Mouse (Mus musculus): Measurements from ENCODE around the gene Tmem132b. TPM values are rescaled to one million over a fixed set of nuclear protein-coding genes. Genes with fewer than 3 reads are reported as not detected.

Gene Tmem132b
- total and polyA plus RNA-seq, 3 experiments, result not detected

DNA sequence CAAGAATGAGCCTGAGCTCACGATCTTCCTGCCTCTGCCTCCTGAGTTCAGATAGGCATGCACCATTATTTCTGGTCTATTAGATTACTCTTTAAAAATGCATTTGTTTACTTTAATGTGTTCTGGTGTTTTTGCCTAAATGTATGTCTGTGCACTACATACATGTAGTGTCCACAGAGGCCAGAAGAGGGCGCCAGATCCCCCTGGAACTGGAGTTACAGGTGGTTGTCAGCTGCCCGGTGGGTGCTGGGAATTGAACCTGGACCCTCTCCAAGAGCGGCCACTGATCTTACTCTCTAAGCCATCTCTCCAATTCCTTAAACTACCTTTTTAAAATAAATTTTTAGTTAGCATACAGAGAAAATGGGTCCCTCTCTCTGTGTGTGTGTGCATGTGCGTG is 195.9 kb downstream of the Tmem132b start:
- DNase-seq (ENCODE audit: extremely low read depth), result no peak
- Histone ChIP-seq H3K27me3 (replicated peaks) (no peaks in the 10 kb centered on the region), H3K36me3 (replicated peaks in 1 of 2; ENCODE audit: control insufficient read depth in 1 of 2, insufficient read depth in 1 of 2, low read length in 1 of 2) (no peaks in the 10 kb centered on the region), H3K27ac (ENCODE audit: insufficient read depth, low read depth) (no peak overlapping the region), H3K4me2 (ENCODE audit: insufficient read depth, low read depth, poor library complexity, severe bottlenecking) (no peak overlapping the region), H3K79me2 (replicated peaks; ENCODE audit: control insufficient read depth, extremely low read depth, insufficient read depth, poor library complexity, severe bottlenecking) (no peaks in the 10 kb centered on the region), H3K4me3 (replicated peaks in 1 of 3; ENCODE audit: low read depth in 2 of 3, low read length in 2 of 3, poor library complexity in 1 of 3) (no peak overlapping the region), H3K9me3 (replicated peaks; ENCODE audit: low read length) (peaks cover 71% of the 10 kb centered on the region), H3K9ac (ENCODE audit: insufficient read depth, low read depth) (no peak overlapping the region), H3K4me1 (ENCODE audit: control insufficient read depth in 1 of 2, insufficient read depth in 2 of 2) (no peaks in the 10 kb centered on the region)
- no peak for TF ChIP-seq CTCF (conservative IDR thresholded peaks at IDR 0.05 in 1 of 2, IDR thresholded peaks at IDR 0.05 in 1 of 2; ENCODE audit: low read depth in 2 of 2, low read length in 2 of 2)
- no peak for TF ChIP-seq POLR2AphosphoS2 (IDR thresholded peaks at IDR 0.05; ENCODE audit: low read depth, low read length)
- no peak for TF ChIP-seq TBP (conservative IDR thresholded peaks at IDR 0.05; ENCODE audit: low read depth, low read length)
- TF ChIP-seq MEF2A (IDR thresholded peaks at IDR 0.05; ENCODE audit: borderline replicate concordance, low read depth, low read length), result no peak
- TF ChIP-seq MAFK (IDR thresholded peaks at IDR 0.05; ENCODE audit: insufficient replicate concordance, low read length), result no peak
- TF ChIP-seq ZNF384 (IDR thresholded peaks at IDR 0.05; ENCODE audit: low read depth, low read length), result no peak
- TF ChIP-seq ZC3H11A (IDR thresholded peaks at IDR 0.05; ENCODE audit: low read depth, low read length), result no peak
- TF ChIP-seq BHLHE40 (IDR thresholded peaks at IDR 0.05; ENCODE audit: low read depth, low read length), result no peak
- TF ChIP-seq RAD21 (IDR thresholded peaks at IDR 0.05; ENCODE audit: low read depth, low read length), result no peak
- no peak for TF ChIP-seq EP300 (IDR thresholded peaks at IDR 0.05; ENCODE audit: low read length)
- no peak for TF ChIP-seq POLR2A (IDR thresholded peaks at IDR 0.05; ENCODE audit: low read depth, low read length)
- TF ChIP-seq ELF1 (IDR thresholded peaks at IDR 0.05; ENCODE audit: low read depth, low read length), result no peak
- TF ChIP-seq JUN (IDR thresholded peaks at IDR 0.05; ENCODE audit: insufficient read depth, low read depth, low read length), result no peak
- no peak for TF ChIP-seq ETS1 (conservative IDR thresholded peaks at IDR 0.05; ENCODE audit: low read depth, low read length)
- no peak for TF ChIP-seq SMC3 (IDR thresholded peaks at IDR 0.05; ENCODE audit: low read depth, low read length)
- TF ChIP-seq HCFC1 (IDR thresholded peaks at IDR 0.05; ENCODE audit: low read depth, low read length), result no peak
- no peak for TF ChIP-seq NRF1 (IDR thresholded peaks at IDR 0.05; ENCODE audit: low read depth, low read length)
- no peak for TF ChIP-seq KAT2A (IDR thresholded peaks at IDR 0.05; ENCODE audit: insufficient replicate concordance, low read length)
- TF ChIP-seq CHD2 (IDR thresholded peaks at IDR 0.05; ENCODE audit: low read length), result no peak
- in situ Hi-C loops (cut with MboI; ENCODE audit: low pct_ligation_motif_present, low pct_unique_long_range_greater_than_20kb, low sequenced_read_pairs) (no loop called here), dilution Hi-C loops (cut with MboI; ENCODE audit: extremely low pct_ligation_motif_present, extremely low pct_unique_long_range_greater_than_20kb, low sequenced_read_pairs) (no loop called here)

DNA sequence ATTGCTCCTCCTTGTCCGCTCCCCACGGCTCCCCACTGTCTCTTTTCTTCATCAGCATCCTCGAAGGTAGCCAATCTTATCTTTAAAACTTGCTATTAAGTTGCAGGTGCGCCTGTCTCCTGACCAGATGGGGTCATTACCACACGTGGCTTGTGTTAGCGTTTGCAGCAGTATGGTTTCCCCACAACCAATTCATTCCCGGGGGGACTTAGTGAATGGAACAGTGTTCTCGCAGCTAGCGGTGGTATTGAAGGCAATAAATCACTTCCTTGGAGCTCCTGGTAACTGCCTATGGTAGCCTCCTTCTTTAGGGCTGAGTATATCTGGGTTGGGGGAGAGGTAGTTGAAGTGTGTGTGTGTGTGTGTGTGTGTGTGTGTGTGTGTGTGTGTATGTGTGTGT is 196.4 kb downstream of the Tmem132b start:
- H3K4me2 ChIP-seq (ENCODE audit: insufficient read depth, low read depth, poor library complexity, severe bottlenecking), result no peak overlapping the region
- in situ Hi-C loops (cut with MboI; ENCODE audit: low pct_ligation_motif_present, low pct_unique_long_range_greater_than_20kb, low sequenced_read_pairs) (no loop called here), dilution Hi-C loops (cut with MboI; ENCODE audit: extremely low pct_ligation_motif_present, extremely low pct_unique_long_range_greater_than_20kb, low sequenced_read_pairs) (no loop called here)
- no peak overlapping the region for H3K4me3 ChIP-seq (replicated peaks in 1 of 3; ENCODE audit: low read depth in 2 of 3, low read length in 2 of 3, poor library complexity in 1 of 3)
- H3K36me3 ChIP-seq (replicated peaks in 1 of 2; ENCODE audit: control insufficient read depth in 1 of 2, insufficient read depth in 1 of 2, low read length in 1 of 2), result no peaks in the 10 kb centered on the region
- H3K9me3 ChIP-seq (replicated peaks; ENCODE audit: low read length), result peaks cover 72% of the 10 kb centered on the region
- TF ChIP-seq POLR2AphosphoS2 (IDR thresholded peaks at IDR 0.05; ENCODE audit: low read depth, low read length) (no peak), ZC3H11A (IDR thresholded peaks at IDR 0.05; ENCODE audit: low read depth, low read length) (no peak), MAX (IDR thresholded peaks at IDR 0.05; ENCODE audit: low read length) (no peak), RAD21 (IDR thresholded peaks at IDR 0.05; ENCODE audit: low read depth, low read length) (no peak), JUN (IDR thresholded peaks at IDR 0.05; ENCODE audit: insufficient read depth, low read depth, low read length) (no peak), KAT2A (IDR thresholded peaks at IDR 0.05; ENCODE audit: insufficient replicate concordance, low read length) (no peak), JUND (conservative IDR thresholded peaks at IDR 0.05; ENCODE audit: low read depth, low read length) (no peak), ZNF384 (IDR thresholded peaks at IDR 0.05; ENCODE audit: low read depth, low read length) (no peak), ETS1 (conservative IDR thresholded peaks at IDR 0.05; ENCODE audit: low read depth, low read length) (no peak)
- no peak overlapping the region for H3K27ac ChIP-seq (ENCODE audit: insufficient read depth, low read depth)
- no peaks in the 10 kb centered on the region for H3K79me2 ChIP-seq (replicated peaks; ENCODE audit: control insufficient read depth, extremely low read depth, insufficient read depth, poor library complexity, severe bottlenecking)
- no peak for DNase-seq (ENCODE audit: extremely low read depth)
- H3K4me1 ChIP-seq (ENCODE audit: control insufficient read depth in 1 of 2, insufficient read depth in 2 of 2), result no peaks in the 10 kb centered on the region
- no peak overlapping the region for H3K9ac ChIP-seq (ENCODE audit: insufficient read depth, low read depth)
- no peaks in the 10 kb centered on the region for H3K27me3 ChIP-seq (replicated peaks)
